Mouse (Mus musculus) cerebellum, adult 2 months (tissue): ENCODE measurements at regions not wholly inside any gene's neighbourhood (a gene's known extent, or its start where the extent isn't known, plus 50 kb on each side); places are given as distances from the start of the nearest gene placed in this dataset.

ENCODE experiments used
- DNase-seq, 2 experiments: peaks; one replicate each; pipeline ENCODE4 v3.0.0; 2021
- H3K27ac ChIP-seq: fragments of 200-500 bp; 2 replicates; pipeline ENCODE4 v1.5.1; 2012; ENCODE audit warnings: low read length, control low read depth, inconsistent platforms; ENCODE audit not compliant: insufficient read depth
- H3K27me3 ChIP-seq: fragments of 200-500 bp; 2 replicates; pipeline ENCODE4 v1.6.1; 2012; ENCODE audit warnings: inconsistent platforms, mild to moderate bottlenecking, low read length, moderate library complexity; ENCODE audit not compliant: control insufficient read depth, insufficient read depth
- H3K4me1 ChIP-seq: fragments of 200-500 bp; 2 replicates; pipeline ENCODE4 v1.6.1; 2011; ENCODE audit warnings: low read length; ENCODE audit not compliant: control insufficient read depth, insufficient read depth
- H3K4me3 ChIP-seq: fragments of 200-500 bp; replicated peaks from 2 replicates; pipeline ENCODE3; 2011; ENCODE audit warnings: mild to moderate bottlenecking, low read depth, low read length, control low read depth; ENCODE audit not compliant: insufficient read depth
- CTCF ChIP-seq: fragments of 200-500 bp; IDR thresholded peaks from 2 replicates; pipeline ENCODE4 v1.5.1; 2011; ENCODE audit warnings: low read depth, mild to moderate bottlenecking, control low read depth, low read length, moderate library complexity, borderline replicate concordance; ENCODE audit not compliant: insufficient read depth
- POLR2A ChIP-seq: fragments of 200-500 bp; IDR thresholded peaks from 2 replicates; pipeline ENCODE4 v1.6.1; 2011; ENCODE audit warnings: low read length, control low read depth, borderline replicate concordance; ENCODE audit not compliant: insufficient read depth
- WGBS: fragments of 180-500 bp; shearing (Covaris S2); methylation state at CpG from one replicate; pipeline ENCODE4 v1.1.7; 2018; 5-methylcytosine and 5-hydroxymethylcytosine counted together

DNA sequence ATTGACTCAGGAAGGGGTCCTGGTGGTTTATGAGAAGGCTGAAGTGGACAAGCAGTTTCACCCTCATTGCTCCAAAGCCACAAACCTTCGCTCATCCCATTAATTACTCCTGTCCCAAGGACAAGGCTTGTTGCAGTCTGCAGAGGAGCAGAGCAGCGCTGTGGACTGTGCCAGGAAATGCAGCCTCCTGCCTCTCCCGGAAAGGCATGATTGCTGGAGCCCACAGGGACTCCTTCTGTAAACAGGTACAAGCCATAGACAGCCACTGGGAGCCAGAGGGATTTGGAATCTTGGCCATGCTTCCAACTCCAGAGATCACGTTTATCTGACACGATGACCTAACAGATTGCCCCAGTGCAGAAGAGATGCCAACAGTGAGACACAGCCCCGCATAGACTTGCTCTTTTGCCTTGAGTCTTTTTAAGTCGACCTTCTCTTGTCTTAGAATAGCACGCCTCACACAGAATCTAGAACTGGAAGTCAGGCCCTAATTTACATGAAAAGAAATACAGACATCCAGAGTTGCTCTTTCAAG lies 275.6 kb upstream of the Nfe2l3 start:
- 58% methylated on average over 8 of the region's 8 CpGs for WGBS
- Histone ChIP-seq H3K4me1 (peaks cover 2% of the 10 kb centered on the region), H3K27me3 (no peaks in the 10 kb centered on the region), H3K4me3 (no peak overlapping the region), H3K27ac (no peak overlapping the region)
- no peak for DNase-seq
- no peak for TF ChIP-seq CTCF
- TF ChIP-seq POLR2A: no peak

DNA sequence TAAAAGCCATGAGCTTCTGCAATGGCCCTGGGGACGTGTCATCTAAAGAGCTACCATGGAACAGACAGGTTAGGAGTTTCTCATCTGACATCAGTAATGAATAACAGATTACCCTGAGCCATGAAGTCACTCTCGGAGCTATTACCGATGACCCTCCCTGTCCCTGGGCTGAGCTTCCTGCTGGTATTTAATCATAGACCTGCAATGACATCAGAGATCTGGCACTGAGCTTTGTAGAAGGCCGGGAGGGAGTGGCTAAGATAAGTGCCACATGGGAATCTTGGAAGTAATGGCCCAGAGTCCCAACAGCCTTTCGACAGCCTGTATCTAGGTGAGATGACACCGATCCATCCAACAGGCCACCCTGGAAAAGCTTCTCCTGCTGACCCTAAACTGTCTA lies 271.3 kb upstream of the Nfe2l3 start:
- no peak for DNase-seq
- no peak for TF ChIP-seq CTCF
- no peak for TF ChIP-seq POLR2A
- Histone ChIP-seq H3K4me1 (no peaks in the 10 kb centered on the region), H3K27me3 (no peaks in the 10 kb centered on the region), H3K27ac (no peak overlapping the region), H3K4me3 (no peak overlapping the region)
- WGBS: 93% methylated on average over 6 of the region's 6 CpGs

DNA sequence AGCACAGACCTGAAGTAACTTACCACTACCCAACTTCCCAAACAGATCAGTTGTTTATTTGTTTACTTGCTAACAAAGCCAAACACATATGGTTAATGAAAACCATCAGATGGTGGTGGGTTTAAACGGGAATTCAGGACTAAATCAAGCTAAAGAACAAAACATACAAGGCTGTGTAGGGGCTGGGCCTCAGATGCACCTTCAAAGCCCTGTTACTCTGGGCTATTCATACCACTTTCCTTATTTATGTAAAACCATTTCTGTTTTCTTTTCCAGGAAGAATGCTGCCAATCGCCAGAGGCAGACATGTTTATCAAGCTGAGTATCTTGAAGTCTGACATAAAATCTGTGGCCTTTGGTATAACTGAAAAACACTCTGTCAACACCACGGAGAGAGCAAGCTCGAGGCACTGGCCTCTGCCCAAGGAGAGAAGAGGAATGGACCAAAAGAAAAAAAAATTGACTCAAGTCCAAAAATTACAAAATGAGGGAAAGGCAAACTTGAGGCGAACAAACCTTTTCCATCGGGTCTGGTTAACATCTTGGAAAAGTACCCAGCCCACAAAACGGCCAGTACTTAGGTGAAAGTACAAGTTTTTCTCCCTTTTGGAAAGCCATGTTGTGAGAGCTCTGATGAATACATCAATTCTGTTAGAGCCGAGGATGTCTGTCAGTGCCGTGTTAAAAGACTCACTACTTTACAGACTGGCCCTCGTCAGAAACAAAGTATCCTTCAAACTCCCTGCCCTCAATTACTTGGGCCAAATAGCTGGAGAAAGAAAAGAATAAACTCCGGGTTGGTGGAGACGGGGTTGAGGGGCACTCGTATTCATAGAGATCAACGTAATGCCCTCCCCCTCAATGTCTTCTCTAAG lies 270.0 kb upstream of the Nfe2l3 start:
- no peak for TF ChIP-seq POLR2A
- no peak for TF ChIP-seq CTCF
- DNase-seq: no peak
- Histone ChIP-seq H3K27ac (no peak overlapping the region), H3K27me3 (no peaks in the 10 kb centered on the region), H3K4me1 (no peaks in the 10 kb centered on the region), H3K4me3 (no peak overlapping the region)
- WGBS: 54% methylated on average over 14 of the region's 14 CpGs

- WGBS: 65% methylated on average over 5 of the region's 5 CpGs
Observed at GRCm38 (mm10) chr6:51163266-51163665, 269.2 kb upstream of the Nfe2l3 start.

DNA sequence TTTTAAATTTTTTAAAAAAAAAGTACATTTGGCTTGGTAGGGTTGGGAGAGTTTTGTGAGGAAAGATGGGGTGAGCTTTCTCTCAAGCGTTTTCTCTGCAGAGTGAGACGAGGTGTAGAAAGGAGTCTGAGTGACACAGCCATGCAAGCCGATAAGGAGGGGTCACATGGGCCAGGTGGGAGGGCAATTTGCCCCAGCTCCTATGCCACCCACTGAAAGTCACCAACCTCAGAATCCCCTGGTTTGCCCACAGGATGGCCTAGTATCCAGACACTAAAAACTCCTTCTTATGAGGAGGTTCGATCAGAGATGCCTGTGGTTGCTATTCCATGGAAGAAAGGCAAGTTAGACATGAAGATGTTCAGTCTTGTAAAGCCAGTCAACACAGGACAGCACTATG lies 268.6 kb upstream of the Nfe2l3 start:
- Histone ChIP-seq H3K27ac (no peak overlapping the region), H3K27me3 (no peaks in the 10 kb centered on the region; the same call in 1 of the 2 replicates), H3K4me1 (no peaks in the 10 kb centered on the region), H3K4me3 (no peak overlapping the region)
- no peak for DNase-seq
- no peak for TF ChIP-seq POLR2A
- TF ChIP-seq CTCF: no peak
- 90% methylated on average over 4 of the region's 4 CpGs for WGBS

More at GRCm38 (mm10) chr6:51163266-51163665, 269.2 kb upstream of the Nfe2l3 start:
- Histone ChIP-seq H3K4me1 (no peaks in the 10 kb centered on the region), H3K4me3 (no peak overlapping the region), H3K27me3 (no peaks in the 10 kb centered on the region; the same call in 1 of the 2 replicates), H3K27ac (no peak overlapping the region)
- no peak for DNase-seq
- TF ChIP-seq CTCF: no peak
- no peak for TF ChIP-seq POLR2A

DNA sequence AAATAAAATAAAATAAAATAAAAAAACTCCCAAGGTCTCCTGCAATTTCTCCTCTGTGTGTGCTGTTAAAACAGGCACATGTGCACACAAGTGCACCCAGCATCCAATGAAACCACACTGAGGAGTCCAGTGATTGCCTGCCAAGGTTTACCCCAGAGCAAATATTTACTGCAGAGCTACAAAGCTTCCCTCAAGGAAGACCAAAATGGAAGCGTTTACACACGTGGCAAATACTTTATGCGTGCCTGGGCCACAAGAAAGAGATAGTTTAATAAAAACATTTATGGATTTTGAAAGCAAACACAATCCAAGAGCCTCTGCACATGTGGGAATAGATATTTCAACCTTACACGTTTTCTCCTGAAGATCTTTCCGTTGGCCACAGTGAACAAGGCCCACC lies 265.4 kb upstream of the Nfe2l3 start:
- TF ChIP-seq CTCF (no peak), POLR2A (no peak)
- H3K27me3 ChIP-seq: peaks cover 7% of the 10 kb centered on the region; the same call in 1 of the 2 replicates
- no peak overlapping the region for H3K4me3 ChIP-seq
- no peak for DNase-seq
- H3K27ac ChIP-seq: no peak overlapping the region
- 85% methylated on average over 5 of the region's 5 CpGs for WGBS
- no peaks in the 10 kb centered on the region for H3K4me1 ChIP-seq

DNA sequence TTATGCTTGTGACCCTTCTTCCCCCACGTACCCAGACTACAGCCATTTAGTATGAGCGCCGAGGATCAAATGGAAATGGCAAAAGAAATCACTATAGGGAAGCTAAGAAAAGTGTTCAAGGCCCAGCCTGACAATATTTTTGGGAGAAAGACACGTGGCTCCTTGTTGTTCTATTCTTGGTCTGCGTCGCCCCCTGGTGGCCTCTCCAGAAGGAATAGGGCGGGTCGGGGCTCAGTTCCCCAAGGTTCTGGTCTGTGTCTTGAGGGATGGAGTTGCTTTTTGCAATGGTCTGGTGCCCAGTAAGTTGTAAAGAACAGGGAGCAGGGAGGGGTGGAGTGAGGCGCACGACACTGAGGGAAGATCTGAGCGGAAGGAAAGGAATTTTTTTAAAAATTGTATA lies 264.4 kb upstream of the Nfe2l3 start:
- TF ChIP-seq CTCF (peak; percentile 56; the same call in 1 of the 2 replicates), POLR2A (no peak)
- Histone ChIP-seq H3K4me1 (no peaks in the 10 kb centered on the region), H3K4me3 (no peak overlapping the region), H3K27me3 (peaks cover 13% of the 10 kb centered on the region; the same call in 1 of the 2 replicates), H3K27ac (no peak overlapping the region)
- peak; percentile 36 to 55 for DNase-seq
- 11% methylated on average over 11 of the region's 11 CpGs for WGBS
